Mouse (Mus musculus) intestine, embryonic 16.5 days (tissue): ENCODE results near the gene Sgpp2. TPM values are rescaled to one million over a fixed set of nuclear protein-coding genes. Genes with fewer than 3 reads are reported as not detected.

Source experiments
- ATAC-seq: fragments of 200-750 bp; cut with Nextera tagmentation; 2 replicates; pipeline ENCODE4 v1.8.0; 2017; ENCODE audit warnings: moderate TSS enrichment, moderate library complexity
- H3K27ac ChIP-seq: fragments of 300-500 bp; sonication (generic); 2 replicates; pipeline ENCODE4 v1.5.1; 2014; ENCODE audit warnings: mild to moderate bottlenecking, low read length
- H3K27me3 ChIP-seq: fragments of 300-500 bp; sonication (generic); replicated peaks from 2 replicates; pipeline ENCODE4 v1.6.1; 2014; ENCODE audit warnings: low read length, control low read depth, mixed read lengths; ENCODE audit not compliant: control insufficient read depth, insufficient read depth
- H3K36me3 ChIP-seq: fragments of 300-500 bp; sonication (generic); 2 replicates; pipeline ENCODE4 v1.6.1; 2014; ENCODE audit warnings: low read length, control low read depth; ENCODE audit not compliant: control insufficient read depth, insufficient read depth
- H3K4me1 ChIP-seq: fragments of 300-500 bp; sonication (generic); 2 replicates; pipeline ENCODE4 v1.6.1; 2014; ENCODE audit warnings: low read length, control low read depth, mixed read lengths; ENCODE audit not compliant: control insufficient read depth, insufficient read depth
- H3K4me2 ChIP-seq: fragments of 300-500 bp; sonication (generic); 2 replicates; pipeline ENCODE4 v1.6.1; 2014; ENCODE audit warnings: low read depth, low read length, control low read depth
- H3K4me3 ChIP-seq: fragments of 300-500 bp; sonication (generic); 2 replicates; pipeline ENCODE4 v1.5.1; 2014; ENCODE audit warnings: mild to moderate bottlenecking, low read length
- H3K9ac ChIP-seq: fragments of 300-500 bp; sonication (generic); 2 replicates; pipeline ENCODE4 v1.6.1; 2014; ENCODE audit warnings: low read depth, low read length
- H3K9me3 ChIP-seq: fragments of 300-500 bp; sonication (generic); 2 replicates; pipeline ENCODE4 v1.6.1; 2016; ENCODE audit warnings: low read length, control low read depth; ENCODE audit not compliant: control insufficient read depth
- WGBS: fragments of 180-500 bp; shearing (Covaris S2); extraction: QIAGEN DNeasy Blood & Tissue Kit; methylation state at CpG from one replicate; pipeline ENCODE4 v1.1.7; 2014; 5-methylcytosine and 5-hydroxymethylcytosine counted together
- polyA plus RNA-seq: library from polyadenylated mRNA; unstranded; fragments of >200 nt; fragmentation: Nextera tagmentation; extraction: Ambion mirVana; gene quantifications from 2 replicates; pipeline ENCODE4 v1.2.1, GENCODE M21; 2015

The Sgpp2 gene
- polyA plus RNA-seq, 1 experiment from 2014 or later, result 46.4 TPM

GRCm38 (mm10) chr1:78425309-78425708, 115.2 kb downstream of the Sgpp2 start:
- Histone ChIP-seq H3K9me3 (no peaks in the 10 kb centered on the region), H3K27ac (no peak overlapping the region), H3K4me1 (peaks cover 9% of the 10 kb centered on the region), H3K4me3 (no peak overlapping the region), H3K4me2 (no peak overlapping the region), H3K27me3 (no peaks in the 10 kb centered on the region), H3K9ac (no peak overlapping the region), H3K36me3 (no peaks in the 10 kb centered on the region)
- ATAC-seq, result peak; percentile 57
- WGBS, result 76% methylated on average over 7 of the region's 7 CpGs

GRCm38 (mm10) chr1:78425793-78426700, 115.9 kb downstream of the Sgpp2 start:
- WGBS, result 78% methylated on average over 7 of the region's 7 CpGs
- Histone ChIP-seq H3K27ac (no peak overlapping the region; the same call in 1 of the 2 replicates), H3K27me3 (no peaks in the 10 kb centered on the region), H3K36me3 (no peaks in the 10 kb centered on the region), H3K4me3 (no peak overlapping the region), H3K4me2 (no peak overlapping the region), H3K4me1 (peaks cover 9% of the 10 kb centered on the region), H3K9ac (no peak overlapping the region), H3K9me3 (no peaks in the 10 kb centered on the region)
- no peak; the same call in 1 of the 2 replicates for ATAC-seq

- no peak overlapping the region for H3K4me2 ChIP-seq
- 80% methylated on average over 3 of the region's 3 CpGs for WGBS
- H3K36me3 ChIP-seq, result no peaks in the 10 kb centered on the region
- peaks cover 9% of the 10 kb centered on the region for H3K4me1 ChIP-seq
- H3K9me3 ChIP-seq, result no peaks in the 10 kb centered on the region
- no peaks in the 10 kb centered on the region for H3K27me3 ChIP-seq
- no peak overlapping the region for H3K9ac ChIP-seq
- no peak overlapping the region for H3K4me3 ChIP-seq
- ATAC-seq, result no peak
- H3K27ac ChIP-seq, result no peak overlapping the region
Observed at GRCm38 (mm10) chr1:78426841-78427240, 116.7 kb downstream of the Sgpp2 start.

DNA sequence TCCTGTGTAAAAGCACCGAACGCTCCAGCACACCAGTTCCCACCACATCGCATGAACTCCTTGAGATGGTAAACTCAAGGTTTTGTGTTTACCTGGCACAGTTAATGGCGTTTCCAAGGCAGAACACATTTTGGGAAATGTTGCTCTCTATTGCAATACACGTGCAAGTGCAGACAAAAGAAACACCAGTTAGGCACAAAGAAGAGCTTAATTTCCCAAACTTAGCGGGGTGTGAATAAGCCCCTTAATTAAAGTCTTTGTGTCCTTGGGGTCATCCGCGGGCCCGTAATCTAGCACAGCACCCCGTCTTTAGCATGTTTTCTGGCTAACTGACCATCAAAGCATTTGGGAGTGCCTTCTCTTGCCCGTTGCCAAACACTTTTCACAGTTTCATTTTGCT, 118.7 kb downstream of the Sgpp2 start:
- H3K27me3 ChIP-seq, result no peaks in the 10 kb centered on the region
- WGBS, result 82% methylated on average over 11 of the region's 11 CpGs
- no peak overlapping the region for H3K9ac ChIP-seq
- H3K4me1 ChIP-seq, result peaks cover 9% of the 10 kb centered on the region
- no peak overlapping the region for H3K4me3 ChIP-seq
- no peaks in the 10 kb centered on the region for H3K9me3 ChIP-seq
- no peak overlapping the region for H3K4me2 ChIP-seq
- no peak overlapping the region for H3K27ac ChIP-seq
- no peaks in the 10 kb centered on the region for H3K36me3 ChIP-seq
- ATAC-seq, result no peak

DNA sequence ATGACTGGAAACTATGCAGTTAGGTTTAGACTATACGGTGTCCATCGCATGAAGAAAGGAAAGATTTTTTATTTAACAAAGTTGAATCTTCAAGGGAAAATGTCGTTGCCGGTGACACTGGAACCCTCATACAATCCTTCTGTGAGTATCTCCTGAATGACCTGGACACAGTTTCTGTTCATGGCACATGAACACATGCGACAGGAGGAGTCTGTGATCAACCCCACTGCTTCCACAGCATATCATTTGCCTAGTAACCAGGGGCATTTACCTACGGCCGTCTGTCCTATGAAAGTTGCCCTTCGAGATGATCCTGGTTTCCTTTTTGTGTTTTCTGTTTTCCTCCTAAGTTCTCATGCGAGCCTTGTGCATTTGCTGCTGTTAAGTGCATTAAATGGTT, 123.3 kb downstream of the Sgpp2 start:
- ATAC-seq, result no peak
- H3K27me3 ChIP-seq, result no peaks in the 10 kb centered on the region
- no peaks in the 10 kb centered on the region for H3K4me1 ChIP-seq
- H3K36me3 ChIP-seq, result no peaks in the 10 kb centered on the region
- no peaks in the 10 kb centered on the region for H3K9me3 ChIP-seq
- 93% methylated on average over 9 of the region's 9 CpGs for WGBS
- H3K9ac ChIP-seq, result no peak overlapping the region
- H3K27ac ChIP-seq, result no peak overlapping the region
- H3K4me2 ChIP-seq, result no peak overlapping the region
- H3K4me3 ChIP-seq, result no peak overlapping the region

DNA sequence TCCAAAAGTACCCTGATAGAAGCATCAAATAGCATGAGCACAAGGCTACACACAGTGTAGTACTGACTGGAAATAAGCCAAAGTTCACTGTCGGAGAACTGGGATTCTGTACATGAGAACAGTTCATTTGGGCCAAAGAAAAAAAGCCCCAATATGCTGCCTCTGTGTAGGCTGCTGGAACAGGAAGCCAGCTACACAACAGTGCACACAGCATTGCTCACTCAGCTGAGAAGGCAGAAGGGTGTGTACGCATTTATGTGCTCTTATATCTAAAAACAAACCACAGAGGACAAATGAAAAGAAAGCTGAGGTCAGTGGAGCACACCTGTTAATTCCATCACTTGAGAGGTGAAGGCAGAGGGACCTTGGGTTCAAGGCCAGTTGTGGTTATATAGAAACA, 125.8 kb downstream of the Sgpp2 start:
- no peaks in the 10 kb centered on the region for H3K9me3 ChIP-seq
- no peak overlapping the region for H3K9ac ChIP-seq
- H3K36me3 ChIP-seq, result no peaks in the 10 kb centered on the region
- H3K4me1 ChIP-seq, result no peaks in the 10 kb centered on the region
- 80% methylated on average over 2 of the region's 2 CpGs for WGBS
- H3K27me3 ChIP-seq, result no peaks in the 10 kb centered on the region
- no peak for ATAC-seq
- H3K4me3 ChIP-seq, result no peak overlapping the region
- no peak overlapping the region for H3K27ac ChIP-seq
- no peak overlapping the region for H3K4me2 ChIP-seq

GRCm38 (mm10) chr1:78436445-78436844, 126.3 kb downstream of the Sgpp2 start:
- no peak for ATAC-seq
- no peak overlapping the region for H3K4me3 ChIP-seq

DNA sequence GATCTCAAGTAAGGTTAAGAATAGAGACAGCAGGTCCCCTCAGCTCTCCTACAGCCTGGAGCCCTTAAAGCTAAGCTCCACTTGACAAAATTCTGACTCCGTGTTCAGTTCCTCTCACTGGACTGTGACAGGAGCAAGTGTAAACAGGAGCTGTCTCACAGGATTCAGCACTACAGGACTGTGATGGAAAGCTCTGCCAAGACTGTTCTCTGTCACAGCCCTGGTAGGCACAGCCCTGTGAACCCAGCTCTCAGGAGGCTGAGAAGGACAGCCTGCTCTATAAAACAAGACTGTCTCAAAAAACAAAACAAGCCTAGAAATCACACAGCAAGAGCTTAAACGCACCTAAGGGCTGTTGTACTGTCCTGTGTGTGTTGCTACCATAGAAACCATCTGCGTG, 127.0 kb downstream of the Sgpp2 start:
- H3K9me3 ChIP-seq, result no peaks in the 10 kb centered on the region
- H3K9ac ChIP-seq, result no peak overlapping the region
- no peak for ATAC-seq
- no peaks in the 10 kb centered on the region for H3K27me3 ChIP-seq
- H3K27ac ChIP-seq, result no peak overlapping the region
- H3K36me3 ChIP-seq, result peaks cover 1% of the 10 kb centered on the region; the same call in 1 of the 2 replicates
- no peak overlapping the region for H3K4me2 ChIP-seq
- 68% methylated on average over 3 of the region's 3 CpGs for WGBS
- no peaks in the 10 kb centered on the region for H3K4me1 ChIP-seq
- H3K4me3 ChIP-seq, result no peak overlapping the region

More at GRCm38 (mm10) chr1:78436445-78436844, 126.3 kb downstream of the Sgpp2 start:
- Histone ChIP-seq H3K4me2 (no peak overlapping the region), H3K27me3 (no peaks in the 10 kb centered on the region), H3K4me1 (no peaks in the 10 kb centered on the region), H3K27ac (no peak overlapping the region), H3K36me3 (no peaks in the 10 kb centered on the region), H3K9ac (no peak overlapping the region), H3K9me3 (no peaks in the 10 kb centered on the region)
- 93% methylated on average over 1 of the region's 1 CpGs for WGBS

GRCm38 (mm10) chr1:78440716-78441115, 130.6 kb downstream of the Sgpp2 start:
- no peak overlapping the region for H3K4me3 ChIP-seq
- no peaks in the 10 kb centered on the region for H3K9me3 ChIP-seq
- H3K27ac ChIP-seq, result no peak overlapping the region
- 82% methylated on average over 8 of the region's 8 CpGs for WGBS
- no peaks in the 10 kb centered on the region for H3K4me1 ChIP-seq
- no peak overlapping the region for H3K9ac ChIP-seq
- H3K4me2 ChIP-seq, result no peak overlapping the region
- H3K36me3 ChIP-seq, result peaks cover 5% of the 10 kb centered on the region
- no peaks in the 10 kb centered on the region for H3K27me3 ChIP-seq
- ATAC-seq, result no peak
